Mouse (Mus musculus): ENCODE results near the gene Tcl1b1. TPM values are rescaled to one million over a fixed set of nuclear protein-coding genes. Genes with fewer than 3 reads are reported as not detected.
"Not testable (repeated sequence)": the region's sequence is repeated elsewhere in the genome, so short reads cannot be mapped to it uniquely, and the experiment has no call there.

Gene Tcl1b1
- total and polyA plus RNA-seq, 3 experiments = not detected

GRCm38 (mm10) chr12:105145714-105146113, 13.8 kb upstream of the Tcl1b1 start, which contains the start of gene Tcl1b2:
Gene Tcl1b2, plus strand, starts transcription at chr12:105146014.
- Histone ChIP-seq H3K4me3 (ENCODE audit: low read depth, low read length) (no peak within 1 kb of the TSS), H3K36me3 (replicated peaks) (no peaks in the 10 kb centered on the region), H3K9me3 (replicated peaks) (peaks cover 36% of the 10 kb centered on the region), H3K4me1 (ENCODE audit: insufficient read depth, low read depth, low read length) (no peaks in the 10 kb centered on the region), H3K27me3 (ENCODE audit: insufficient read depth, low read length) (no peaks in the 10 kb centered on the region)
- no peak for ATAC-seq (ENCODE audit: extremely low read depth, insufficient number of reproducible peaks, low FRiP score, poor library complexity, severe bottlenecking)
- no peak for TF ChIP-seq POLR2AphosphoS5 (IDR thresholded peaks at IDR 0.05; ENCODE audit: insufficient replicate concordance, low read depth, low read length)
- TF ChIP-seq GATA2 (IDR thresholded peaks at IDR 0.05; ENCODE audit: borderline replicate concordance, low read depth, low read length) = no peak
- TF ChIP-seq CTCF (IDR thresholded peaks at IDR 0.05; ENCODE audit: low read depth, low read length) = no peak
- TF ChIP-seq TAL1 (conservative IDR thresholded peaks at IDR 0.05; ENCODE audit: low read depth, low read length) = no peak
- no peak for TF ChIP-seq GATA1 (IDR thresholded peaks at IDR 0.05; ENCODE audit: borderline replicate concordance, low read length)
- no peak for DNase-seq (ENCODE audit: low spot score)

- H3K27me3 ChIP-seq (ENCODE audit: insufficient read depth, low read length); DNase-seq (ENCODE audit: low spot score); H3K36me3 ChIP-seq (replicated peaks); ATAC-seq (ENCODE audit: extremely low read depth, insufficient number of reproducible peaks, low FRiP score, poor library complexity, severe bottlenecking); H3K4me3 ChIP-seq (ENCODE audit: low read depth, low read length); H3K4me1 ChIP-seq (ENCODE audit: insufficient read depth, low read depth, low read length): not testable (repeated sequence)
- H3K9me3 ChIP-seq (replicated peaks) = peaks cover 50% of the 10 kb centered on the region
Observed at GRCm38 (mm10) chr12:105155286-105155685, 4.2 kb upstream of the Tcl1b1 start.

GRCm38 (mm10) chr12:105158842-105159241, 648 bp upstream of the Tcl1b1 start:
- ATAC-seq (ENCODE audit: extremely low read depth, insufficient number of reproducible peaks, low FRiP score, poor library complexity, severe bottlenecking) (no peak), DNase-seq (ENCODE audit: low spot score) (no peak)
- peaks cover 26% of the 10 kb centered on the region for H3K9me3 ChIP-seq (replicated peaks)
- H3K36me3 ChIP-seq (replicated peaks) = no peaks in the 10 kb centered on the region
- H3K27me3 ChIP-seq (ENCODE audit: insufficient read depth, low read length) = no peaks in the 10 kb centered on the region
- no peaks in the 10 kb centered on the region for H3K4me1 ChIP-seq (ENCODE audit: insufficient read depth, low read depth, low read length)
- TF ChIP-seq CTCF (IDR thresholded peaks at IDR 0.05; ENCODE audit: low read depth, low read length) (no peak), GATA1 (IDR thresholded peaks at IDR 0.05; ENCODE audit: borderline replicate concordance, low read length) (no peak), TAL1 (conservative IDR thresholded peaks at IDR 0.05; ENCODE audit: low read depth, low read length) (no peak), GATA2 (IDR thresholded peaks at IDR 0.05; ENCODE audit: borderline replicate concordance, low read depth, low read length) (no peak), POLR2AphosphoS5 (IDR thresholded peaks at IDR 0.05; ENCODE audit: insufficient replicate concordance, low read depth, low read length) (no peak)
- H3K4me3 ChIP-seq (ENCODE audit: low read depth, low read length) = no peak overlapping the region

DNA sequence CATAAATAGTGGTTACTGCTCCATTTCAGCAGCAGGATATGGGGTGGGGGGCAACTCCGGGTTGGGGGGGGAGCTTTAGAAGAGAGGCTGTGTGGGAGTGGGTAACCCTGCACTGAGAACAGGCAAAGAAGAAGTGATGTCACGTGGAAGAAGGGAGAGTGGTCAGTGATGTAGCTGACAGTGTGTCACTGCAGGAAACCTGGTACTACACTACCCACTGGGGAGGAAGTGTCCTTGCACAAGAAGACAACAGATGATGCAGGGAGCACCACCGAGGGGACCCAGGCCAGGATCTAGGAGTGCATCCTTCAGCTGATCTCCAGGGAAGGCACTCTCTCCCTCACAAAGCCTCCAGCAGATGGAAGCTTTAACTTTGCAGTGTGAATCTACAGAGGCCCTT, 7.2 kb downstream of the Tcl1b1 start:
- H3K27me3 ChIP-seq (ENCODE audit: insufficient read depth, low read length) = no peaks in the 10 kb centered on the region
- no peaks in the 10 kb centered on the region for H3K4me1 ChIP-seq (ENCODE audit: insufficient read depth, low read depth, low read length)
- DNase-seq (ENCODE audit: low spot score) (no peak), ATAC-seq (ENCODE audit: extremely low read depth, insufficient number of reproducible peaks, low FRiP score, poor library complexity, severe bottlenecking) (no peak)
- TF ChIP-seq CTCF (IDR thresholded peaks at IDR 0.05; ENCODE audit: low read depth, low read length) (no peak), POLR2AphosphoS5 (IDR thresholded peaks at IDR 0.05; ENCODE audit: insufficient replicate concordance, low read depth, low read length) (no peak), TAL1 (conservative IDR thresholded peaks at IDR 0.05; ENCODE audit: low read depth, low read length) (no peak), GATA2 (IDR thresholded peaks at IDR 0.05; ENCODE audit: borderline replicate concordance, low read depth, low read length) (no peak), GATA1 (IDR thresholded peaks at IDR 0.05; ENCODE audit: borderline replicate concordance, low read length) (no peak)
- H3K4me3 ChIP-seq (ENCODE audit: low read depth, low read length) = no peak overlapping the region
- H3K9me3 ChIP-seq (replicated peaks) = peaks cover 35% of the 10 kb centered on the region
- H3K36me3 ChIP-seq (replicated peaks) = no peaks in the 10 kb centered on the region

DNA sequence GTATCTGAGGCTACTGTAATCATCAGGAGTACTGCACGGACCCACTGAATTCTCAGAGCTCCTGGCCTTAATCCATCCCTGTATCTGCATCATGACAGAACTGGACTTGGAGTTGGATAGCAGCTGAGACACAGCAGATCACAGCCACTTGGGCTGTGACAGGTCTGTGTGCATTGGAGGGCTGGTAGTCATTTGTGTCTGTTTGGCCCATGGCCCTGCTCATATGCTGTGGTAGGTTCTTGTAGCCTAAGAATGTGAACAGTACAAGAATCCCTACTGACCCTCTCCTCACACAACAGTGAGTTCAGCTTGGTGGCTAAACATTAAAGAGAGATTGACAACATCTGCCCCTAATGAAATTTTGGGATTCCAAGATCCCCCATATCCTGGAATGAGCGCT, 13.9 kb downstream of the Tcl1b1 start:
- DNase-seq (ENCODE audit: low spot score) = no peak
- TF ChIP-seq GATA1 (IDR thresholded peaks at IDR 0.05; ENCODE audit: borderline replicate concordance, low read length) (no peak), CTCF (IDR thresholded peaks at IDR 0.05; ENCODE audit: low read depth, low read length) (no peak), POLR2AphosphoS5 (IDR thresholded peaks at IDR 0.05; ENCODE audit: insufficient replicate concordance, low read depth, low read length) (no peak), GATA2 (IDR thresholded peaks at IDR 0.05; ENCODE audit: borderline replicate concordance, low read depth, low read length) (no peak), TAL1 (conservative IDR thresholded peaks at IDR 0.05; ENCODE audit: low read depth, low read length) (no peak)
- H3K4me1 ChIP-seq (ENCODE audit: insufficient read depth, low read depth, low read length) = no peaks in the 10 kb centered on the region
- peaks cover 44% of the 10 kb centered on the region for H3K9me3 ChIP-seq (replicated peaks)
- no peak for ATAC-seq (ENCODE audit: extremely low read depth, insufficient number of reproducible peaks, low FRiP score, poor library complexity, severe bottlenecking)
- no peak overlapping the region for H3K4me3 ChIP-seq (ENCODE audit: low read depth, low read length)
- H3K36me3 ChIP-seq (replicated peaks) = no peaks in the 10 kb centered on the region
- no peaks in the 10 kb centered on the region for H3K27me3 ChIP-seq (ENCODE audit: insufficient read depth, low read length)

DNA sequence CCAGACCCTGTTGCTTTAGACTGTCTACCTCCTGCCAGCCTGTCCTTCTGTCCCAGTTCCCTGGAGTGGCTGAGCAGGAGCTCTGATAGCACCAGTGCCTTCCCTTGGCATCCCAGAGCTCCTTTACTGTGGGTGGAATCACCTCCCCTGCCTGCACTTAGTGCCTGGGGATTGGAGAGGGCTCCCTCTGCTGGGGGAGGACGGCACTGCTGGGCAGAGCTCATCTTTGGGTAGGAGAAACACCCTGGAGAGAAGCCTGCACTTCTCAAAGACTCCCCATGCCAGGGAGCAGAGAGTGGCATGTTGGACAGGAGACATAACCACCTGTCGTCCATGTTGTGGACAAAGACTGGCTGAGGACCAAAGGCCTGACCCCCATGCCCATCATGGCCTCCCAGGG, 14.8 kb downstream of the Tcl1b1 start:
- not testable (repeated sequence) for H3K4me3 ChIP-seq (ENCODE audit: low read depth, low read length); H3K36me3 ChIP-seq (replicated peaks); H3K4me1 ChIP-seq (ENCODE audit: insufficient read depth, low read depth, low read length); DNase-seq (ENCODE audit: low spot score); H3K27me3 ChIP-seq (ENCODE audit: insufficient read depth, low read length); ATAC-seq (ENCODE audit: extremely low read depth, insufficient number of reproducible peaks, low FRiP score, poor library complexity, severe bottlenecking)
- H3K9me3 ChIP-seq (replicated peaks) = peaks cover 39% of the 10 kb centered on the region

DNA sequence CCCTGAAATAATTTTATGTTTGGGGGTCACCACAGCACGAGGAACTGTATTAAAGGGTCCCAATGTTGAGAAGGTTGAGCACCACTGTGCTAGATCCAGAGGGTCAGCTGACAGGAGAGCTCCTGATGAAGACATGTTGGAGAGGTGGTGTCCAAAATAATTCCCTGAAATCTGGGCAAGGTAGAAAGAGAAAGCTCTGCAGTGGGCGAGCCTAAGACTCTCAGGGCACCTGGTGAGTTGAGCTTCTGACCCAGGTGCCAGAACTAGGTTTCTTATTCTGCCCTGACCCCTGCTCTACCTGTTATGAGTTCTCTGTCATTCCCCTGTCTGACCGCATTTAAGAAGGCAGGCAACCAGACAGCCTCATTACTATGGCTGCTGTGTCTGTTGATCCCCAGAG, 16.6 kb downstream of the Tcl1b1 start, which contains the start of gene Tcl1b5:
Gene Tcl1b5 (plus strand): TSS at position 301 of the 400 bp plus-strand sequence.
- not testable (repeated sequence) for H3K36me3 ChIP-seq (replicated peaks); H3K4me1 ChIP-seq (ENCODE audit: insufficient read depth, low read depth, low read length); H3K4me3 ChIP-seq (ENCODE audit: low read depth, low read length); H3K27me3 ChIP-seq (ENCODE audit: insufficient read depth, low read length); ATAC-seq (ENCODE audit: extremely low read depth, insufficient number of reproducible peaks, low FRiP score, poor library complexity, severe bottlenecking); DNase-seq (ENCODE audit: low spot score)
- peaks cover 31% of the 10 kb centered on the region for H3K9me3 ChIP-seq (replicated peaks)

DNA sequence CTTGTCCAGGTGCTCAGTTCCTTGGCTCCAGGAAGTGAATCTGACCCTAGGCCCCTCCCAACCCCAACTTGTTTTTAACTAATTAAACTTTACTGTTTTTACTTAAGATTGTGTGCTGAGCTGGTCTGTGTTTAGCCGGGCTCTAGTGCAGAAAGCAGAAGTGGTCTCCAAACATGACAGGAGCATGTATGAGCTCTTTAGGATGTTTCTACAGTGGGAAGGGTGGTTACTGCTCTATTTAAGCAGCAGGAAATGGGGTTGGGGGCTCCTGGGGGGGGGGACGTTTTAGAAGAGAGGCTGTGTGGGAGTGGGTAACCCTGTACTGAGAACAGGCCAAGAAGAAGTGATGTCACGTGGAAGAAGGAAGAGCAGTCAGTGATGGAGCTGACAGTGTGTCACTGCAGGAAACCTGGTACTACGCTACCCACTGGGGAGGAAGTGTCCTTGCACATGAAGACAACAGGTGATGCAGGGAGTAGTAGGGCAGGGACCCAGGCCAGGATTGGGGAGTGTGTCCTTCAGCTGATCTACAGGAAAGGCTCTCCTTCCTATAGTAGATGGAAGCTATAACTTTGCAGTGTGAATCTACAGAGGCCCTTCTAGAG, 21.7 kb downstream of the Tcl1b1 start:
- not testable (repeated sequence) for H3K4me1 ChIP-seq (ENCODE audit: insufficient read depth, low read depth, low read length); H3K4me3 ChIP-seq (ENCODE audit: low read depth, low read length); H3K27me3 ChIP-seq (ENCODE audit: insufficient read depth, low read length); H3K36me3 ChIP-seq (replicated peaks); DNase-seq (ENCODE audit: low spot score); ATAC-seq (ENCODE audit: extremely low read depth, insufficient number of reproducible peaks, low FRiP score, poor library complexity, severe bottlenecking)
- H3K9me3 ChIP-seq (replicated peaks) = peaks cover 18% of the 10 kb centered on the region

- H3K27me3 ChIP-seq (ENCODE audit: insufficient read depth, low read length); ATAC-seq (ENCODE audit: extremely low read depth, insufficient number of reproducible peaks, low FRiP score, poor library complexity, severe bottlenecking); H3K36me3 ChIP-seq (replicated peaks); H3K4me1 ChIP-seq (ENCODE audit: insufficient read depth, low read depth, low read length); H3K4me3 ChIP-seq (ENCODE audit: low read depth, low read length); DNase-seq (ENCODE audit: low spot score): not testable (repeated sequence)
- H3K9me3 ChIP-seq (replicated peaks) = peaks cover 42% of the 10 kb centered on the region
Observed at GRCm38 (mm10) chr12:105188980-105189379, 29.5 kb downstream of the Tcl1b1 start.

GRCm38 (mm10) chr12:105190743-105191142, 31.3 kb downstream of the Tcl1b1 start, which contains the start of gene Tcl1b3:
Gene Tcl1b3, plus strand, starts transcription at chr12:105191043.
- H3K9me3 ChIP-seq (replicated peaks) = peaks cover 49% of the 10 kb centered on the region
- ATAC-seq (ENCODE audit: extremely low read depth, insufficient number of reproducible peaks, low FRiP score, poor library complexity, severe bottlenecking); H3K4me3 ChIP-seq (ENCODE audit: low read depth, low read length); H3K4me1 ChIP-seq (ENCODE audit: insufficient read depth, low read depth, low read length); H3K27me3 ChIP-seq (ENCODE audit: insufficient read depth, low read length); DNase-seq (ENCODE audit: low spot score); H3K36me3 ChIP-seq (replicated peaks): not testable (repeated sequence)

Data from G1E (cell line).